Mouse (Mus musculus): ENCODE measurements around the gene Il9r. TPM values are rescaled to one million over a fixed set of nuclear protein-coding genes. Genes with fewer than 3 reads are reported as not detected.
A peak's percentile ranks its signal among the peaks of the same experiment; 100 is the strongest.

Il9r gene
- polyA plus RNA-seq, 1 experiment from 2014 or later: 0.08 TPM

DNA sequence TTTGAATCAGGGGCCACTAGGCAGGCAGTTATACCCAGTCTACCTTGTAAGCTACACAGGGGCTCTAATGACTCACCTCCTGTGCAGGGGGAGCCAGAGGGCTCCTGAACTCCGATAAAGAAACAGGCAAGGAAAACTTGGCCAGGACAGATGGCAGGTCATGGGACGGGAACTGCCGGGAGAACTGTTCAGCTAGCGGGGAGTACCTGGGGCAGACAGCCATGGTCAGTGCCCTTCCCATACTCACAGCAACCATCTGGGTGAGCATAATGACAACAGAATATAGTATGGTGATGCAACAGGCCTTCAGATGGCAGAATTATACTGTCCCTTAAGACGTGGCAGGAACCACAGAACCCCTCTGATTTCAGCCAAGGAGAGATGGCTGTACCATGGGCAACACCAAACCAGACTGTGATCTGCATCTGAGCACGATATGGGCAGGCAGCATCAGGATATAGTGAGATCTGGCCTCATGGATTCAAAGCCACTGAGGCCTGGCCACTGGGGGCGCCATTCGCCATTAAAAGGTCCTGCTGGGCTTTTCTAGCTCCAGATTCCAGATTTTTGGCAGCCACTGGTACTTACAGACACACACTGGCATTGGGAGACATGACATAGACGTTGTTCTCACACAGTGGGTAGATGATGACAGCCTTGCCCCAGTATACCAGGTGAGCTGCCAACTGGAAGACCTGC, 36.8 kb upstream of the Il9r start:
- Histone ChIP-seq H3K4me1 (peaks cover 51% of the 10 kb centered on the region), H3K9me3 (replicated peaks) (no peaks in the 10 kb centered on the region), H3K4me2 (replicated peaks) (no peak overlapping the region), H3K9ac (no peak overlapping the region), H3K4me3 (replicated peaks) (no peak overlapping the region), H3K36me3 (peaks cover 61% of the 10 kb centered on the region), H3K27ac (replicated peaks) (peak overlapping the region; percentile 75; the same call in 1 of the 2 replicates), H3K27me3 (no peaks in the 10 kb centered on the region)
- no peak for ATAC-seq (ENCODE audit: insufficient number of reproducible peaks, low FRiP score, low TSS enrichment, low read depth)
- WGBS: 57% methylated on average over 9 of the region's 9 CpGs

DNA sequence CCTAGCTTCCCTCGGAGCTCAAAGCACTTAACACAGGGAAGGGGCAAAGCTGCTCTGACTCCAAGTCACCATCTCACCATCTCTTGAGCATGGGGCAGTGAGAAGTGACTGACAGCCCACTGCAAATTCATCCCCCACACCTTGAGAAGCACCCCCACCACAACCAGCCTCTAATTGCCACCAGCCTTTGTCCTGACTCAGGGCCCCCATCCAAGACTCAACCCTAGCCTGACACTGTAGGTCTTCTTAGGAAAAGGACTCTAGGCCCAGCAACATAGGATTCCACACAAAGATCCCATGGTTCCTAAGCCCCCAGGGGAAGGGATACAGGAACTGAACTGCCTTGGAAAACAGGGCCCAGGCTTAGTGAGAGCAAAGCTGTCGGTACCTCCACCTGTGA, 36.1 kb upstream of the Il9r start:
- Histone ChIP-seq H3K36me3 (peaks cover 61% of the 10 kb centered on the region), H3K9ac (no peak overlapping the region), H3K27me3 (no peaks in the 10 kb centered on the region), H3K27ac (replicated peaks) (peak overlapping the region; percentile 75), H3K4me1 (peaks cover 51% of the 10 kb centered on the region), H3K4me2 (replicated peaks) (no peak overlapping the region), H3K9me3 (replicated peaks) (no peaks in the 10 kb centered on the region), H3K4me3 (replicated peaks) (no peak overlapping the region)
- no peak for ATAC-seq (ENCODE audit: insufficient number of reproducible peaks, low FRiP score, low TSS enrichment, low read depth)
- WGBS: 49% methylated on average over 2 of the region's 2 CpGs

DNA sequence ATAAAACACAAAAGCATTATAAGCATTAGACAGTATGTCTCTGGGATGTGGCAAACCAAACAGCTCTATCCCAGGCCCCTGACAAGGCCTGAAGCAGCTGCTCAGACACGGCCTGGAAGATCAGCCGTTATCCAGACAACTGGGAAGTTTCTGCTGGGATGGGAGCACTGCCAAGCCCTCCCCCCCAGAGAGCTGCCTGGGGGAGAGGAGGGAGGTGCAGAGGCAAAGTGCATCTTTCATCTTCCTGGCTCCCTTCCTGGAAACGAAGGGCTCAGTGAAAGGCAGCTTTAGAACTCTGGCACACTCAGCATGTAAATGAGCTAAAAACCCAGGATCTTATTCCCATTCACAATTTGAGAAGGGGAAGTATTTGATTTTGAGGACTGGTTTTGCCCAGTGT, 35.6 kb upstream of the Il9r start:
- H3K36me3 ChIP-seq: peaks cover 62% of the 10 kb centered on the region
- peaks cover 51% of the 10 kb centered on the region for H3K4me1 ChIP-seq
- 9% methylated on average over 3 of the region's 3 CpGs for WGBS
- no peak overlapping the region for H3K4me3 ChIP-seq (replicated peaks)
- H3K4me2 ChIP-seq (replicated peaks): no peak overlapping the region
- ATAC-seq (ENCODE audit: insufficient number of reproducible peaks, low FRiP score, low TSS enrichment, low read depth): peak; percentile 44; the same call in 1 of the 2 replicates
- peak overlapping the region; percentile 75 for H3K27ac ChIP-seq (replicated peaks)
- no peaks in the 10 kb centered on the region for H3K27me3 ChIP-seq
- no peaks in the 10 kb centered on the region for H3K9me3 ChIP-seq (replicated peaks)
- H3K9ac ChIP-seq: no peak overlapping the region

DNA sequence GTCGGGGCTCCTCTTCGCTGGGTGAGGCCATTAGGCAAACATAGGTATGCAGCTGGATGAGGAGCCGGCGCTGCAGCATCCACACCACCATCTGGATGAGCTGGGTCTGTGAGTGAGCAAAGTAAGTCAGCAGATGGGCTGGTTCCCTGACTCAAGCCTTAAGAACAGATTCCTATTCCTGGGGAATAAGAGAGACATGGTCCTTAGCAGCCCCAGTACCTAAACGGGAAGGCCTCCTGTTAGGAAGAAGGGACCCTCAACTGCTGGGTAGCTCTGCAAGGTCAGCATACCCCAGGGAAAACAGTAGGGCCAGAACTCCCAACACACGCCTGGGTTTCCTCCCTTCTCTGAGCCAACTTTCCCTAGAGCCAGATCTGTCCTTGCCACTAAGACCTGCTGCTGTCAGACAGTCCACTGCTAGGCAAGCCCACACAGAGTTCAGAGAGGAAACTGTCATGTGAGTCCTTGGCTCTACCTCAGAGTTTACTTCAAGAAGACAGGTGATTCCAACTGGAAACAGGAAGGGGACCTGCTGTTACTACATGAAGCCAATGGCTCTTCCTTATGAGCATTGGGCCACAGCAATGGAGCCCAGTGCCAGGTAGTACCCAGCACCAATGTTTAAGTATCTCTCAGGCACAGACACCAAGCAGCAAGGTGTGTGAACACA, 34.9 kb upstream of the Il9r start:
- no peak for ATAC-seq (ENCODE audit: insufficient number of reproducible peaks, low FRiP score, low TSS enrichment, low read depth)
- H3K9ac ChIP-seq: no peak overlapping the region
- 0 out of 2 replicates have a peak overlapping the region, but pooled peaks have one; percentile 75 for H3K27ac ChIP-seq (replicated peaks)
- H3K36me3 ChIP-seq: peaks cover 61% of the 10 kb centered on the region
- no peak overlapping the region for H3K4me3 ChIP-seq (replicated peaks)
- peaks cover 51% of the 10 kb centered on the region for H3K4me1 ChIP-seq
- no peaks in the 10 kb centered on the region for H3K9me3 ChIP-seq (replicated peaks)
- no peak overlapping the region for H3K4me2 ChIP-seq (replicated peaks)
- WGBS: 78% methylated on average over 6 of the region's 6 CpGs
- no peaks in the 10 kb centered on the region for H3K27me3 ChIP-seq

DNA sequence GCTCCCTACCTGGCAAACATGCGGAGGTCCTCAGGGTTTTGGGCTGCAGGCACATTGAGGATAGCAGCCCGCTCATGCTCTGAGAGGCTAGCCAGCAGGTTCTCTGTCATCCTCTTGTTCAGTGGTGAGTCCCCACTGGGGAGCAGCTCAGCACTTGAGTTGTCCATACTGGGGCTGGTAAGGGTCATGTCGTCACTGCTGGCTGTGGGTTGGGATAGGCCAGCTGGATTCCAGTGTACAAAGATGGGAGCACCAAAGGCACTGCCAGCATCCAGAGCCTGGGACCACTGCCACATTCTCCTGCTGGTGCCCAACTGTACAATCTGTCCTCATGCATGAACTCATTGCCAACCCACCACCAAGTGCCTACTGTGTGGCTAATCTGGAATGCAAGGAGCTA, 33.8 kb upstream of the Il9r start:
- Histone ChIP-seq H3K27ac (replicated peaks) (no peak overlapping the region), H3K9me3 (replicated peaks) (no peaks in the 10 kb centered on the region), H3K4me1 (peaks cover 51% of the 10 kb centered on the region), H3K4me3 (replicated peaks) (no peak overlapping the region), H3K4me2 (replicated peaks) (no peak overlapping the region), H3K9ac (no peak overlapping the region), H3K27me3 (no peaks in the 10 kb centered on the region), H3K36me3 (peaks cover 61% of the 10 kb centered on the region)
- no peak for ATAC-seq (ENCODE audit: insufficient number of reproducible peaks, low FRiP score, low TSS enrichment, low read depth)
- WGBS: 90% methylated on average over 3 of the region's 3 CpGs

DNA sequence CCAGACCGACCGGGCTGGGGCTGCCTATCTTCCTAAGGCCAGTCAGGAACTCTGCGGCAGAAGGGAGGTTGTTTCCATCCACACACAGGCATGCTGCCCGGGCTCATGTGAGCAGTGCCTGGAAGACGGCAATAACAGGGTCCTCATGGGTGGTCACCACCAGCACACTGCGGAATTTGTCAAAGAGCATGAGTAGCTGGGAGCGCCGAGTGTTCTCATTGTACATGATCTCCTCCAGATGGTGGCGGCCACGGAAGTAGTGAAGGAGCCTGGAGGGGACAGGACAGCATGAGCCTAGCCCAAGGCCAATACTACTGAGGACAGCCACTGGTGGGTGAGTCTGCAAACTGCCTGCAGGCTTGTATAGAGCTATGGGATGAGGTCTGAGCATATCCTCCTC, 32.8 kb upstream of the Il9r start:
- Histone ChIP-seq H3K27me3 (no peaks in the 10 kb centered on the region), H3K27ac (replicated peaks) (no peak overlapping the region; the same call in 1 of the 2 replicates), H3K4me3 (replicated peaks) (no peak overlapping the region), H3K9ac (no peak overlapping the region), H3K9me3 (replicated peaks) (no peaks in the 10 kb centered on the region), H3K4me1 (peaks cover 48% of the 10 kb centered on the region), H3K4me2 (replicated peaks) (no peak overlapping the region), H3K36me3 (peaks cover 60% of the 10 kb centered on the region)
- WGBS: 59% methylated on average over 10 of the region's 10 CpGs
- peak; percentile 36; the same call in 1 of the 2 replicates for ATAC-seq (ENCODE audit: insufficient number of reproducible peaks, low FRiP score, low TSS enrichment, low read depth)

DNA sequence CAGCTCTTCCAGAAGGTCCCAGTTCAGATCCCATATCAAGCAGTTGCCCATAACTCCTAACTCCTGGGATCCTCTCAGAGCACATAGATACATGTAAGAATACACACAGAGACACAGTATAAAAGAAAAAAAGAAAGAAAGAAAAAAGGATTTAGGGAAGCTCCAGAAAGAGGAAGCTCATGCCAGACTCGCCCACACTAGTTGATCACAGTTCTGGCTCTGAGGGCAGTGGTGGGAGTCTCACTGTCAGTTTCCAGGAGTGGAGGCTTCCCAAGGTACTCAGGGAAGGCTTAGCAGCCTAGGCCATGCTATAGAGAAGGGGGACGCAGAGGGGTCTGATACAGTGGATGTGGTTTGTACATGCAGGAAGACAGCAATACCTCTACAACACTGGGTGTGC, 31.0 kb upstream of the Il9r start:
- H3K4me3 ChIP-seq (replicated peaks): no peak overlapping the region
- H3K9ac ChIP-seq: no peak overlapping the region
- H3K4me1 ChIP-seq: peaks cover 50% of the 10 kb centered on the region
- H3K4me2 ChIP-seq (replicated peaks): no peak overlapping the region
- H3K9me3 ChIP-seq (replicated peaks): no peaks in the 10 kb centered on the region
- peaks cover 58% of the 10 kb centered on the region for H3K36me3 ChIP-seq
- no peak for ATAC-seq (ENCODE audit: insufficient number of reproducible peaks, low FRiP score, low TSS enrichment, low read depth)
- WGBS: 89% methylated on average over 2 of the region's 2 CpGs
- H3K27ac ChIP-seq (replicated peaks): no peak overlapping the region
- no peaks in the 10 kb centered on the region for H3K27me3 ChIP-seq

DNA sequence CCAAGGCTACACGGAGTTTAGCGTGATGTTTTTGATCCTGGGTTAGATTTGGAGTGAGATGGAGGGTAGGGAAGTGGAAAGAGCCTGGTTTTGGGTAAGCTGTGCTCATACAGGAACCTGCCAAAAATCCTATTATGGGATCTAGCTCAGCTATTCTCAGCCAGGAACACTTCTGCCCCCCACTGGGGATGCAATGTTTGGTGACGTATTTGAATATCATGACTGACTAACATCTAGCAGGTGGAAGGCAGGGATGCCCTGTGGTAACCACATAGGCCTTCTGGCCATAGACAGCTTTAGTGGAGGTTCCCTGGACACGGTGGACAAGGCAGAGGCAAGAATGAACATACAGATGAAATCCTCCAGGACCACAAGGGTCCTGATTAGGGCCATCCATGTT, 30.1 kb upstream of the Il9r start:
- no peak overlapping the region for H3K27ac ChIP-seq (replicated peaks)
- no peaks in the 10 kb centered on the region for H3K9me3 ChIP-seq (replicated peaks)
- WGBS: 76% methylated on average over 4 of the region's 4 CpGs
- peaks cover 50% of the 10 kb centered on the region for H3K4me1 ChIP-seq
- no peak overlapping the region for H3K9ac ChIP-seq
- peaks cover 58% of the 10 kb centered on the region for H3K36me3 ChIP-seq
- no peaks in the 10 kb centered on the region for H3K27me3 ChIP-seq
- no peak overlapping the region for H3K4me2 ChIP-seq (replicated peaks)
- no peak for ATAC-seq (ENCODE audit: insufficient number of reproducible peaks, low FRiP score, low TSS enrichment, low read depth)
- no peak overlapping the region for H3K4me3 ChIP-seq (replicated peaks)

DNA sequence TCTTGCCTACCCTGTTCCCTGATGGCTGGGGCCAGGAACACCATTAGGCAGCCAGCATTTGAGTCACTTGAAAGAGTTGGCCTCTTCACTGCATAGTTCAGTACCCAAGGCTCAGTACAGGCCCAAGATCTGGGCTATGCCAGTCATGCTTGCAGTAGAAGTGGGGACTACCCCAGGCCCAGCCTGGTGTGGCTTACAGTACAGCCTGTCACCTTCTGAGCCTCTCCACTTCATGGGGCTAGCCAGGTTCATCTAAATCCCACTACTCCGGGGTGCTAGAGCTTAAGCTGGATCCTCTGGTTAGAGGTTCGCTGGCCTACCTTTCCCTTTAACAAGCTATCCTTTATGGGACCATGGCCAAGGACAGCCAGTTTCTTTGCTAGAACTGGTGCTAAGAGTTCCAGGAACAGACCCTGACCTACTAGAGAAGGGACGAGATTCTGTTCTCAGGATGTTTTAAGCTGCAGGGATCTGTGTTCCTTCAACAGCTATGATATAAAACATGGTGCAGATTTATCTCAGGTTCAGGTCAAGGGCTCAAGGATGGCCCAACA, 28.3 kb upstream of the Il9r start:
- peaks cover 51% of the 10 kb centered on the region for H3K4me1 ChIP-seq
- 92% methylated on average over 3 of the region's 3 CpGs for WGBS
- no peaks in the 10 kb centered on the region for H3K27me3 ChIP-seq
- no peak overlapping the region for H3K4me2 ChIP-seq (replicated peaks)
- peaks cover 45% of the 10 kb centered on the region for H3K36me3 ChIP-seq
- H3K9me3 ChIP-seq (replicated peaks): no peaks in the 10 kb centered on the region
- H3K9ac ChIP-seq: no peak overlapping the region
- H3K4me3 ChIP-seq (replicated peaks): no peak overlapping the region
- H3K27ac ChIP-seq (replicated peaks): no peak overlapping the region
- ATAC-seq (ENCODE audit: insufficient number of reproducible peaks, low FRiP score, low TSS enrichment, low read depth): no peak

DNA sequence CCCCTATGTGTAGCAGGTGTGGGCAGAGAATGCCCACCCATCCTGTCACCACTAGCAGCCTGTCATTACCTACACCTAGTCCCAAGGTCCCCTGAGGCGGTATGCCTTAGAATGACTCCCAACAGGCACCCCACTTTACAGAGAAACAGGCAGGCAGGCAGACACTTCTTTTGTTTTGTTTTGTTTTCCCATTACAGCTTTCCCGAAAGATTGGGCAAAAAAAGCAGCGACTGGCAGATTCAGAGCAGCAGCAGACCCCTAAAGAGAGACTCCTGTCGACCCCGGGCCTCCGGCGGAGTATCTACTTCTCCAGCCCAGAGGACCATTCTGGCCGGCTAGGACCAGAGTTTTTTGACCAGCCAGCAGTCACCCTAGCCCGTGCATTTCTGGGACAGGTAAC, 27.5 kb upstream of the Il9r start:
- H3K9me3 ChIP-seq (replicated peaks): no peaks in the 10 kb centered on the region
- no peak overlapping the region for H3K9ac ChIP-seq
- 86% methylated on average over 9 of the region's 9 CpGs for WGBS
- no peak for ATAC-seq (ENCODE audit: insufficient number of reproducible peaks, low FRiP score, low TSS enrichment, low read depth)
- peaks cover 53% of the 10 kb centered on the region for H3K4me1 ChIP-seq
- no peak overlapping the region for H3K27ac ChIP-seq (replicated peaks)
- H3K36me3 ChIP-seq: peaks cover 42% of the 10 kb centered on the region
- H3K27me3 ChIP-seq: no peaks in the 10 kb centered on the region
- H3K4me2 ChIP-seq (replicated peaks): peak overlapping the region; percentile 82; the same call in 1 of the 2 replicates
- peak overlapping the region; percentile 70; the same call in 1 of the 2 replicates for H3K4me3 ChIP-seq (replicated peaks)

DNA sequence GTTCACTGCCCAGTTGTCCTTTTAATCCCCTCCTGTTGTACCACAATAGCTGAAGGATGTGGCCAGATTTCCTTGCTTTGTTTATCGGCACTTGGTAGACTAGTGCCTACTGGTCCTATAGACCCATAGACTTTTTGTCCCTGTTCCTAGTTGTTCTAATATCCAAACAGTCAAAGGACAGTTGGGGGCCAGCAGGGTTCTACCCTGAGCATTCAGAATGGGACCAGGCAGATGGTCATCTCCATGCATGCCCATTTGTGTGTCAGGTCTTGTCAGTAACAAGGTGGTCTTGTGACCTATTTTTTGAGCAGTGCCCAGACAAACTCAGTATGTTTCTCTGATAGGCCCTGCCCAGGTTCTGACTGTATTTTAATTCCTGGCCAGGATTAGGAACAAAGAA, 27.0 kb upstream of the Il9r start:
- Histone ChIP-seq H3K36me3 (peaks cover 37% of the 10 kb centered on the region), H3K4me3 (replicated peaks) (peak overlapping the region; percentile 70), H3K4me2 (replicated peaks) (peak overlapping the region; percentile 82), H3K27ac (replicated peaks) (peak overlapping the region; percentile 94), H3K9ac (peak overlapping the region; percentile 65), H3K9me3 (replicated peaks) (no peaks in the 10 kb centered on the region), H3K27me3 (no peaks in the 10 kb centered on the region), H3K4me1 (peaks cover 56% of the 10 kb centered on the region)
- no peak for ATAC-seq (ENCODE audit: insufficient number of reproducible peaks, low FRiP score, low TSS enrichment, low read depth)
- 38% methylated on average over 1 of the region's 1 CpGs for WGBS

Measured in embryonic facial prominence, embryonic 15.5 days (tissue).